Mouse (Mus musculus) mature B cell (primary cell): ENCODE data around the gene Wnt10b.

Experiments used
- in situ Hi-C: fragments of 300-500 bp; cut with MboI; formaldehyde crosslinking; loops from 2 replicates; pipeline ENCODE4 v1.14.3; 2019

Gene Wnt10b

DNA sequence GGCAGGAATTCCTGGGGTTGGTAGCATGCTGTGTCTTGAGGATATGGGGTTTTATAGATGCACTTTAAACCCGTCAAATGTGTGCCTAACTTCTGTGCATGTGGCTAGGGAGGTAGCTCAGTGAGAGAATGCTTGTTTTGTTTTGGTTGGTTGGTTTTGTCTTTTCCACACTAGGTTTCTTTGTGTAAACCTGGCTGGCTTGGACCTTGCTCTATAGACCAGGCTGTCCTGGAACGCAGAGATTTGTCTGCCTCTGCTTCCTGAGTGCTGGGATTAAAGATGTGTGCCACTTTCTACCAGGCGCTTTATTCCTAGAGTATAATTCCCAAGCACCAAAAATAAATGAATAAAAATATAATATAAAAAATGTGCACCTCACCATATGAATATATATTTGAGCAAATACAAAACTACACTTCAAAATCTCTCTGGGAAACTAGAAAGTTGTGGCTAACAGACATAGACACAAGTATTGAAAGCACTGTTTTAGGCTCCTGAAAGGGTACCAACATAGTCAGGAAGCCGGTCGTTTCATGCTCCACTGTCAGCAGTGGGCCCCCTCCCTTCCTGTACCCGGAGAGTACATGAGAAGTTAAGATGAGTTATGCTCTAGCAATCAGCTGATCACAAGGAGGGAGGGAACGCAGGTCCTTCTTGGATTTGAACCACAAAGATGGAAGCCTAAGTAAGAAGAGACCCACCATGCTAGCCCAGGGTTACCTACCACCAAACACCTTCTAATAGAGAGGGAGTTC, 48.0 kb downstream of the Wnt10b start:
- in situ Hi-C loops: no loop called here

DNA sequence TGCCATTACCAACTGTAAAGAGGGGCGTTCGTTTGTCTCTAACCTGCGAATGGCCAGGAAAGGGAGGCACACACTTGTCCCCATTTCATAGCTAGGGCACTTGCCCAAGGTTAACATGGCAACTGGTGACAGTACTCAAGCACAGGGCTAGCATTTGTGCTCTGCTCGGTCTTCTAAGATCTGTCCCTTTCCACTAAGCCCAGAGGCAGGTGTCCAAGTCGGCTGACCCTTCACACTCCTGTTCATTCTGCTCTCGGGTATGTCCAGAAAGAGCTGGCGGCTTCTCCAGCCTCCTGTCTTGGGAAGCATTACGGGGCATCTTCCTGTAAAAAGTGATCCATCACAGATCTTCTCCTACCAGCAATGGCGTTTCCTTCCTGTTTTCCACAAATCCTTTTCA, 49.6 kb downstream of the Wnt10b start:
- in situ Hi-C loops: no loop called here

DNA sequence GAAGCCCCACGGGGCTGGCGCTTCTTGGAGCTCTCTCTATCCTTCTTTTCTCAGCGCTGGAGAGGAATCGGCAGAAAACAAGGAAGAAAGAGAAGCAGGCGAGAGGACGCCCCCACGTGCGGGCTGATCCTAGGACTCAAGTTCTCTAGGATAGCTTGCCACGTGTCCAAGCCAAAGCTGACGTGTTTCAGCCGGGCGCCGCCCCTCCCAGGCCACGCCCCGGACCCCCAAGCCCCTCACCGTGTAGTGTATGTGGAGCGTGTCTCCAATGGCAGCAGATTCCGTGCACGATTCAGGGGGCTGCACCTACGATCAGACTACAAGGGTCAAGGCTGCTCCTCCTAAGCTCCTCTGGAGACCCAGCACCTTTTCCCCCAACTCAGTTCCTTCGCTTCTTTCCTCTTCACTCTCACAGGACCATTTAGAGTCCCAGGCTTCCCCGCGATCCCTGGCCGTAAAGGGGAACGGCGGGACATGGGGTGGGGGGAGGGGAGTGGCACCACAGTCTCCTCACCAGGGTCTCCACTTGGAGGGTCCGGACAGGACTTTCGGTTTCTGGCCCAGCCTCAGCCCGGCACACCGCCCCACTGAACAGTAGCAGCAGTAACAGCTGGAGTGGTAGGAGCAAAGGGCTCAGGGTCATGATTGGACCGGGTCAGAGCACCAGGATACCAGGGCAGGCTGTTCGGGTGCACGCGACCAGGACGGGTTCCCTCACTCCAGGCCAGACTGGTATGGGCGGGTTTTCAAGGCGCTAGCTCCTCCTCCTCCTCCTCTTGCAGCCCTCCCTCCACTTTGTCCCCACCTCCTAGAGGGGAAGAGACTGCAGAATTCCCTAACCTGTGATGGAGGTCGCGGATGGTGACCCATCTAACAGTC, 50.3 kb downstream of the Wnt10b start, which contains the start of gene Fkbp11:
Gene Fkbp11, minus strand, starts transcription at position 756 of the 879 bp plus-strand sequence.
- in situ Hi-C loops: no loop called here

DNA sequence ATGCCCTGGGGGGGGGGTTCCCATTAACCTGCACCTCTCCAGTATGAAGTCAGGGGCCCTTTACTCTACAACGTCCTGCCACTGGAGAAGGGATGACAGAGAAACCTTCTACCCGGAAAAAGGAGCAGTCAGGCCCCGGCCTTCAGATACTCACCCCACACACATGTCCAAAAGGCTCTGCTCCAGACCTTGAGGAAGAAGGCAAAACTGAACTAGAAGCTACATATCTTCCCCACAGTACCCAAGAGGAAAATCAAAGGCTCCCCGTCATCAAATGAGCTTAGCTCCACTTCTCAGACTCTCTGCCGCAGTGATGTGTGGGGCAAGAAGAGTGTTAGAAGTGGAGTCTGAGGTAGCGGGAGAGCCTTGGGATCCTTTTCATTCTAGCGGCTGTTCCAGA, 51.2 kb downstream of the Wnt10b start:
- in situ Hi-C loops: no loop called here

DNA sequence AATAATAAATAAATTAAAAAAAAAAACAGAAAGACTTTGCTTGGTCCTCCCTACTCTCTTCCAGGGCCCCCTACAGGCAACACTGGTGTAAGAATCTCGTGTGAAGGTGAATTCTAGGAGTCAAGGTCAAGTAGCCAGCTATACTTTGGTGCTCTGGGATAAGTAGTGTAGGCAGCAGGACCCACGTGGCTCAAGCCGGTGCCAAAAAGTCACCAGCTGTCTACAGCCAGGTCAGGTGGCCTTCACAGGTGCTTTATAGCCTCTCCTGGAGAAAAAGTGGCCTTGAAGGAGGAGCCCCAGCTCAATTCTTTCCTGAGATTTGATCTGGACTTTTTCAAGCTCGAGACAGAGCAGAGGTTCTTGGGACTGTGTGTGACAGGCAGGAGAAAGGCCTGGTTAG, 51.9 kb downstream of the Wnt10b start:
- in situ Hi-C loops: no loop called here

DNA sequence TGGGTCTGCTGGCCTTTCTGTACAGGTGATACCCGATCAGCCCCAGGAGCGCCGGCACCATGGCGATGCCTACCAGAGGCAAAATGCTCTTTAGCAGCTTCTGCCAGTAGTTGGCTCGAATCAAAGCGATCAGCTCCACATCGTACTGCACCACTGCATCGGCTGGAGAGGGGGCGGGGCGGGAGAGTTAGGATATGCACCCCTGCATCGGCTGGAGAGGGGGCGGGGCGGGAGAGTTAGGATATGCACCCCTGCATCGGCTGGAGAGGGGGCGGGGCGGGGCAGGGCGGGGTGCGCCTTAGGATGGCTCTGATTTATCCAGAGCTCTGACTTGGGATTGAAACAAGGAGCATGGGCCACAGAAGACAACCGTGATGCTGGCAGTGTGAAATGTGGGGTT, 53.5 kb downstream of the Wnt10b start:
- in situ Hi-C loops: no loop called here

DNA sequence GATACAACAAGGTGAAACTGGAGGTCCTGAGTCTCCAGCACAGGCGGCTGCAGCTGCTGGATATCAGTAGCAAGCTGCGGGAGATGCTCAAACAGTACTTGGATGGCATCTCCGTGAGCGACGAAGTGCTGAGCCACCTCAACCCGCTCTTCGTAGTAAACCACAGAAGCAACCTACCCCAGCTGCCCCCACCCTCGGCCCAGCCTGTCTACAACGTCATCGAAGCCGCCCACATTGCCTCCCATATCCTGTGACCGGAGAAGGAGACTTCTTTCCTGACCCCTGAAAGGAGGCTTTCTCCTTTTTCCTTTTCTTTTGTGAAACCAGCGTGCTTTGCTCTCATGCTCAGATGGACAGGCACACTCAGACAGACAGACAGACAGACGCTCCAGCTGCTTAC, 55.1 kb downstream of the Wnt10b start:
- in situ Hi-C loops: no loop called here

DNA sequence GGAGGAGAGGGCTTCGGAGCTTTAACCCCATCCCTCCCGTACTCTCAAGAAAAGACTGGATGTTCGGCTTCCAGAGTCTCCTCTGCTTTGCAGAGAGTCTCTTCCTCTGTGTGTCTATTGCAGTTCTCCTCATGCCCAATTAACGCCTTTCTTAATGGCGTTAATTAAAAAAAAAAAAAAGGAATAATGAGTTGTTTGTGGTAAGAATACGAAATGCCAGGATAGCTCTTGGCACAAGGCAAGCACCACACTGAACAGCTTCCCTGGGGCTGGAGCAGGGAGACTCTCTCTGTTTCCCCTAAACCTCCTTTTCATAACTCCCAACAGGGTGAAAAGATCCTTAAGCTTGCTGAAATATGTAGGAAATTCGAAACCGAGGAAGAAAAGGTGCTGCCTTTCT, 55.8 kb downstream of the Wnt10b start:
- in situ Hi-C loops: no loop called here
